Comparison of ENCODE assay signal across 17 mouse cellular contexts in genomic region chr3:98335331-98335730, GRCm38 (mm10). TPM values are rescaled to one million over a fixed set of nuclear protein-coding genes. Genes with fewer than 3 reads are reported as not detected.
DNase-seq lines count a peak whose midpoint lies in the region; ATAC-seq and TF ChIP-seq lines count a peak whose summit lies in the region.
"Had no signal": no experiment of that assay in that cellular context is flagged by ENCODE, and none has a peak within 500 bp of the region (broad histone marks: within the 10 kb centered on the region; RNA-seq: fewer than 3 reads in every experiment).

No protein-coding gene starts in this region.

- no peaks in the 10 kb centered on the region for H3K27me3 ChIP-seq in kidney, embryonic 15.5 days
- H3K27me3 ChIP-seq in liver, embryonic 14.5 days (ENCODE audit: control insufficient read depth, insufficient read depth, low read length): no peaks in the 10 kb centered on the region
- no peaks in the 10 kb centered on the region for H3K27me3 ChIP-seq in heart, embryonic 12.5 days (replicated peaks)
- H3K27me3 ChIP-seq: embryonic facial prominence, embryonic 12.5 days; intestine, embryonic 15.5 days; midbrain, embryonic 12.5 days had no signal

- TF ChIP-seq EP300 in liver, embryonic 14.5 days (IDR thresholded peaks at IDR 0.05; ENCODE audit: low read depth): no peak

- peak overlapping the region; percentile 95; the same call in 1 of the 2 replicates for H3K4me2 ChIP-seq in kidney, embryonic 15.5 days
- H3K4me2 ChIP-seq in liver, embryonic 14.5 days (ENCODE audit: low read depth): peak overlapping the region; percentile 86; the same call in 1 of the 2 replicates
- H3K4me2 ChIP-seq in heart, embryonic 12.5 days: no peak overlapping the region
- H3K4me2 ChIP-seq: embryonic facial prominence, embryonic 12.5 days; midbrain, embryonic 12.5 days had no signal

- no peak for ATAC-seq in kidney, embryonic 15.5 days (replicated peaks; ENCODE audit: low FRiP score)
- peak; percentile 23 for ATAC-seq in common myeloid progenitor, adult 5-6 weeks (replicated peaks; ENCODE audit: low read depth, poor library complexity, severe bottlenecking)
- no peak for ATAC-seq in liver, embryonic 14.5 days (ENCODE audit: insufficient read depth)
- no peak for ATAC-seq in heart, embryonic 12.5 days (ENCODE audit: insufficient number of reproducible peaks, low FRiP score)
- ATAC-seq: intestine, embryonic 15.5 days had no signal

- H3K4me3 ChIP-seq in kidney, embryonic 15.5 days (replicated peaks): no peak overlapping the region
- H3K4me3 ChIP-seq in liver, embryonic 14.5 days (ENCODE audit: insufficient read depth in 1 of 2, low read depth in 2 of 2, low read length in 2 of 2): no peak overlapping the region
- no peak overlapping the region for H3K4me3 ChIP-seq in heart, embryonic 12.5 days
- H3K4me3 ChIP-seq: embryonic facial prominence, embryonic 12.5 days; intestine, embryonic 15.5 days; midbrain, embryonic 12.5 days; myocyte had no signal

- peak overlapping the region; percentile 41; the same call in 1 of the 2 replicates for H3K27ac ChIP-seq in kidney, embryonic 15.5 days
- no peak overlapping the region for H3K27ac ChIP-seq in liver, embryonic 14.5 days
- H3K27ac ChIP-seq in heart, embryonic 12.5 days (ENCODE audit: poor library complexity, severe bottlenecking): no peak overlapping the region
- H3K27ac ChIP-seq: embryonic facial prominence, embryonic 12.5 days; intestine, embryonic 15.5 days; midbrain, embryonic 12.5 days had no signal

- no peak for TF ChIP-seq CTCF in liver, embryonic 14.5 days (IDR thresholded peaks at IDR 0.05; ENCODE audit: low read depth)

- H3K36me3 ChIP-seq in kidney, embryonic 15.5 days: peaks cover 48% of the 10 kb centered on the region
- H3K36me3 ChIP-seq in liver, embryonic 14.5 days (replicated peaks; ENCODE audit: control insufficient read depth, insufficient read depth, low read depth): peaks cover 4% of the 10 kb centered on the region; the same call in 1 of the 2 replicates
- peaks cover 30% of the 10 kb centered on the region for H3K36me3 ChIP-seq in heart, embryonic 12.5 days

- H3K9me3 ChIP-seq in kidney, embryonic 15.5 days (replicated peaks): no peaks in the 10 kb centered on the region
- no peaks in the 10 kb centered on the region for H3K9me3 ChIP-seq in liver, embryonic 14.5 days (ENCODE audit: control insufficient read depth, low read length)
- no peaks in the 10 kb centered on the region for H3K9me3 ChIP-seq in heart, embryonic 12.5 days (replicated peaks)
- H3K9me3 ChIP-seq: embryonic facial prominence, embryonic 12.5 days; intestine, embryonic 15.5 days; midbrain, embryonic 12.5 days had no signal

- H3K4me1 ChIP-seq in kidney, embryonic 15.5 days: peaks cover 46% of the 10 kb centered on the region
- peaks cover 5 to 35% of the 10 kb centered on the region in 2 experiments for H3K4me1 ChIP-seq in liver, embryonic 14.5 days (replicated peaks; ENCODE audit: control insufficient read depth in 2 of 2, insufficient read depth in 2 of 2, low read length in 1 of 2)
- peaks cover 24% of the 10 kb centered on the region for H3K4me1 ChIP-seq in heart, embryonic 12.5 days (replicated peaks)

- H3K9ac ChIP-seq in kidney, embryonic 15.5 days: no peak overlapping the region
- no peak overlapping the region for H3K9ac ChIP-seq in liver, embryonic 14.5 days (replicated peaks)
- no peak overlapping the region for H3K9ac ChIP-seq in heart, embryonic 12.5 days
- H3K9ac ChIP-seq: embryonic facial prominence, embryonic 12.5 days; intestine, embryonic 15.5 days; midbrain, embryonic 12.5 days had no signal

- DNase-seq in kidney, adult 11 months: no peak
- peak; percentile 55 for DNase-seq in A20 (ENCODE audit: low read depth, low spot score)
- no peak for DNase-seq in liver, embryonic 14.5 days (ENCODE audit: low read depth in 3 of 3, low spot score in 3 of 3)
- DNase-seq in adrenal gland, postnatal 4 days (ENCODE audit: low spot score in 2 of 2): no peak
- DNase-seq in adrenal gland, postnatal 36 days: no peak
- DNase-seq: cerebellum, postnatal 25 days; gastrocnemius, postnatal 25 days; layer of hippocampus, adult 9-11 months; lung, adult 18-20 months; lung, postnatal 36 days had no signal

RNA-seq across cellular contexts. Expression of gene Phgdh, which starts 4.5 kb away (rescaled TPM):
- 485 and 491 TPM in 2 replicates for polyA plus RNA-seq in kidney, embryonic 15.5 days (2015; fragmentation: Nextera tagmentation; extraction: Ambion mirVana)
- 357 and 379 TPM in 2 replicates for total RNA-seq in common myeloid progenitor, adult 5-6 weeks (2017)
- 114 and 121 TPM in 2 replicates for polyA plus RNA-seq in liver, embryonic 14.5 days (2012; rRNA removed)
- polyA plus RNA-seq in liver, embryonic 14.5 days (2014; fragmentation: Nextera tagmentation; extraction: Ambion mirVana): 207 and 218 TPM in 2 replicates
- total RNA-seq in adrenal gland, postnatal 4 days (2021): 10 to 100 TPM; 52.0 to 79.6 TPM
- 10 to 100 TPM; 14.7 to 16.0 TPM for total RNA-seq in adrenal gland, postnatal 36 days (2021)
- 89.5 and 93.7 TPM in 2 replicates for polyA plus RNA-seq in heart, embryonic 12.5 days (2016; fragmentation: Nextera tagmentation; extraction: Ambion mirVana)

RNA-seq across cellular contexts. Expression of gene Zfp697, which starts 46.9 kb away (rescaled TPM):
- polyA plus RNA-seq in kidney, embryonic 15.5 days (2015; fragmentation: Nextera tagmentation; extraction: Ambion mirVana): 14.4 and 16.6 TPM in 2 replicates
- 0.59 and 1.2 TPM in 2 replicates for total RNA-seq in common myeloid progenitor, adult 5-6 weeks (2017)
- polyA plus RNA-seq in liver, embryonic 14.5 days (2012; rRNA removed): 1.4 and 1.7 TPM in 2 replicates
- 1.6 and 2.4 TPM in 2 replicates for polyA plus RNA-seq in liver, embryonic 14.5 days (2014; fragmentation: Nextera tagmentation; extraction: Ambion mirVana)
- total RNA-seq in adrenal gland, postnatal 4 days (2021): 1 to 10 TPM; 5.6 to 9.4 TPM
- 1 to 10 TPM; 5.1 to 5.8 TPM for total RNA-seq in adrenal gland, postnatal 36 days (2021)
- polyA plus RNA-seq in heart, embryonic 12.5 days (2016; fragmentation: Nextera tagmentation; extraction: Ambion mirVana): 8.0 and 8.3 TPM in 2 replicates

RNA-seq across cellular contexts. Expression of gene Hmgcs2, which starts 55.1 kb away (rescaled TPM):
- 8.2 and 12.7 TPM in 2 replicates for polyA plus RNA-seq in kidney, embryonic 15.5 days (2015; fragmentation: Nextera tagmentation; extraction: Ambion mirVana)
- total RNA-seq in common myeloid progenitor, adult 5-6 weeks (2017): 0.05 and 0.58 TPM in 2 replicates
- polyA plus RNA-seq in liver, embryonic 14.5 days (2012; rRNA removed): 30.7 and 32.1 TPM in 2 replicates
- 81.2 and 85.7 TPM in 2 replicates for polyA plus RNA-seq in liver, embryonic 14.5 days (2014; fragmentation: Nextera tagmentation; extraction: Ambion mirVana)
- total RNA-seq in adrenal gland, postnatal 4 days (2021): 100 to 1,000 TPM in 1 of 2 experiments, 10 to 100 TPM in 1; 30.6 to 130 TPM
- total RNA-seq in adrenal gland, postnatal 36 days (2021): 10 to 100 TPM in 1 of 2 experiments, 1 to 10 TPM in 1; 8.8 to 12.2 TPM
- polyA plus RNA-seq in heart, embryonic 12.5 days (2016; fragmentation: Nextera tagmentation; extraction: Ambion mirVana): 10.0 and 10.7 TPM in 2 replicates
- polyA plus RNA-seq: myocyte had no signal
